Mouse (Mus musculus): ENCODE measurements at regions not wholly inside any gene's neighbourhood (a gene's known extent, or its start where the extent isn't known, plus 50 kb on each side); places are given as distances from the start of the nearest gene placed in this dataset.

- TF ChIP-seq CTCF (IDR thresholded peaks at IDR 0.05 in 2 of 3, conservative IDR thresholded peaks at IDR 0.05 in 1 of 3; ENCODE audit: control insufficient read depth in 1 of 3, insufficient read depth in 1 of 3, low read depth in 2 of 3, low read length in 3 of 3, poor library complexity in 1 of 3, severe bottlenecking in 1 of 3) (no peak), NRF1 (IDR thresholded peaks at IDR 0.05; ENCODE audit: insufficient read depth, low read depth, low read length, poor library complexity, severe bottlenecking) (no peak), ELF1 (IDR thresholded peaks at IDR 0.05; ENCODE audit: low read depth, low read length) (no peak), TAL1 (IDR thresholded peaks at IDR 0.05; ENCODE audit: low read length) (no peak), EP300 (IDR thresholded peaks at IDR 0.05; ENCODE audit: low read depth in 1 of 2, low read length in 2 of 2) (no peak), SIN3A (IDR thresholded peaks at IDR 0.05; ENCODE audit: low read length) (no peak), RAD21 (IDR thresholded peaks at IDR 0.05; ENCODE audit: low read depth, low read length) (no peak), USF1 (IDR thresholded peaks at IDR 0.05; ENCODE audit: low read depth, low read length) (no peak), MXI1 (IDR thresholded peaks at IDR 0.05; ENCODE audit: low read depth, low read length) (no peak), MYC (IDR thresholded peaks at IDR 0.05; ENCODE audit: low read depth, low read length) (no peak), POLR2A (IDR thresholded peaks at IDR 0.05; ENCODE audit: control insufficient read depth in 1 of 2, insufficient read depth in 1 of 2, low read depth in 1 of 2, low read length in 2 of 2, poor library complexity in 1 of 2) (no peak), TCF12 (IDR thresholded peaks at IDR 0.05; ENCODE audit: low read depth, low read length) (no peak)
These were observed 276.4 kb downstream of the Tpm3-rs7 start for GRCm38 (mm10) chr14:113590811-113591210.
